Mouse (Mus musculus) embryo, embryonic 11 days (tissue): ENCODE results near the gene Zfp384.

Source experiments
- DNase-seq: peaks from one replicate; pipeline ENCODE4 v3.0.0-alpha.2; 2015

Zfp384 gene

DNA sequence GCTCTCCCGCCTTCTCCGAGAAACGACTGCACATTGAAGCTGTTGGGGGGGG is at the start of gene Zfp384:
Gene Zfp384, plus strand, starts transcription at position 17 of the 52 bp plus-strand sequence.
- no peak for DNase-seq

DNA sequence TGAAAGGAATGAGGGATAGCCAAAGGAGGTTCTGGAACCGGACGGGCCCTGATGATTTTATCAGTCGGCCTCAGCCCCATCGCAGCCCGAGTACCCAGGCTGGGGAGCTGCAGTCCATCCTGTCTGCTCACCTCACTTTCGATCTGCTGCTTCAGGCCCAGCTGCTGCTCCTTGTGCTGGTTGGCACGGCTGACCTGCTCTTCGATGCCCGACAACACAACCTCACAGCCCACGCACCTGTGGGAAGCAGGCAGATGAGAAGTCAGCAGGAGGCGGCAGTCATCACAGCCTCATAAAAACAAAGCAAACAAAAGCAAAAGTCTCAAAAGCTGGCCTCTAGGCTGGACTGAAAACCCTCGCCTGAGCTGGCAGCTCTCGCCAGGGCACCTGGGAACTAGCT is 49.0 kb upstream of the Zfp384 start:
- DNase-seq = no peak

DNA sequence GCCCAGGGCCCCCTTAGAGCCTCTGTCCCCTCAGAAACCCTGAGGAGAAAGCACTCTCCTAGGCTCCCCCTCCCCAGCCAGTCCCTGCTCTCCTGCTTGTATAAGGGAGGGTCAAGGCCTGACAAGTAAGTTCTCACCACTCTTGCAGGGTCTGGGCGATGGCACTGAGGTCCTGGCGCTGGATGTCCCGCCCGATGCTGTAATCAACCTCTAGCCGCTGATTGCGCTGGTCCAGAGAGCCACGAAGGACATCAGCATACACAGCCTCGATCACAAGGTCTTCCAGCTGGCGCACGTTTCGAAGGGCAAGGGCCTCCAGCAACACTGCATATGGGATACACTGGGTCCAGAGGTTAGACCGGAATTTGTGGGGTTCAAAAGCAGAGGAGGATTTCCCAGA is 47.9 kb upstream of the Zfp384 start:
- no peak for DNase-seq

DNA sequence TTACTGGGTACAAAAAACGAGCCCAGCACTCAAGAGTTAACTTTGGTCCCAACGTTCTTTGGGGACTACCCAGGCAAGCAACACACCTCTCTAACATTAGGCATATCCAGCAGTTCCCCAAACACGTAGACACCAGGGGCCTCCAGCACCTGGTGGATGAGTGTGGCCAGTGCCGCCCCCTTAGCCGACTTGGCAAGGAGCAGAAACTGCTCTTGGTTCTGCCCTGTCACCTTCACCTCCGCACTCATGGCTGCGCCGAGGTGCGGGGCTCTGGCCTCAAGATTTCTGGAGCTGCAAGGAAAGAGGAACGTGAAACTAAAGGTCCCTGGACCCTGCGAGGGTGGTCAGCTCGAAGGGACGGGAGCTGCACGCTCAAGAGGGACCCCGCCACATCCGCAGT is 44.3 kb upstream of the Zfp384 start:
- no peak for DNase-seq

DNA sequence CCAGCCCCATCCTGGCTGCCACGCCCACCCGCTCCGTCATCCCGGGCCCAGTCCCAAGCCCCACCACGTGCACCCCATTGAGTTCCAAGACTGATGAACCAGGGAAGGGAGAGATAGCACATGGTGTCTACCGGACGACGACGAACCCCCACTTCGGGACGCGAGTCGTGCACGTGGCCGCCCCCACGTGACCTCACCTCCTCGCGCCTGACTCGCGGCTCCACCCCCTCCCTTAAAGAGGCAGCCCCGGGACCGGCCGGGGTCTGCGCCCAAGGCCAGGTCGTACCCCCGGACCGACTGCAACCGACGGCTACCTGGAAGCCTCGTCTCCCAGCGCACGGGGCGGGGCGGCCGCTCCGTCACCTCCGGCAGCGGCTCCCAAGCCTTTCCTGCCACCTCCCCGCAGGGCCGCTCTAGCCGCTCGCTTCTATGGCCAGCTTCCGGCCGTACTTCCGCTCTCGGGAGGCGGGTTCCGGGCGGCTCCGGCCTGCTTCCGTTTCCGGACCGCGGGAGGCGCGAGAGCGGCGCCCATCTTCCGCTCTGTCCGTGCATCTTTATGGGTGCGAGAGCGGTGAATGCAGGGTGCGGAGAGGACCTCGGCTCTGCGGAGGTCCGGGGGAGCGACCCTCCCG is 43.7 kb upstream of the Zfp384 start, which contains the start of gene Cops7a:
Gene Cops7a, minus strand, starts transcription at position 451 of the 632 bp plus-strand sequence.
- DNase-seq = peak; percentile 98

DNA sequence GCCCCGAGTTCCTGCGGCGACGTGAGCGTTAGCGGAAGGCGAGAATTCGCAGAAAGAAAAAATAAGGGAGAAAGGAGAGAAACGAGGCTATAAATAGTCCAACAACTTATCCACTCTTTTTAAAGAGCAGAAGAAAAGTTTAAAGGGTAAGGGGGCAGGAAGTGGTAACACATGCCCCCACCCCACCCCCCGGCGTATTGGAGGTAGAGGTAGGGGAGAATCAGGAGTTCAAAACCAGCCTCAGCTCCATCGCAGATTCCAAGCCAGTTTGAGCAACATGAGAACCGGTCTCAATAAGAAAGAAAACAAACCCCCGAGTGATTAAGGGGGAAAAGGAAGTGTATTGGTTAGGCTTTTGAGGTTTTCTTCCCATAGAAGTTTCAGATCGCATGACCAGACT is 43.2 kb upstream of the Zfp384 start:
- peak; percentile 34 for DNase-seq

DNA sequence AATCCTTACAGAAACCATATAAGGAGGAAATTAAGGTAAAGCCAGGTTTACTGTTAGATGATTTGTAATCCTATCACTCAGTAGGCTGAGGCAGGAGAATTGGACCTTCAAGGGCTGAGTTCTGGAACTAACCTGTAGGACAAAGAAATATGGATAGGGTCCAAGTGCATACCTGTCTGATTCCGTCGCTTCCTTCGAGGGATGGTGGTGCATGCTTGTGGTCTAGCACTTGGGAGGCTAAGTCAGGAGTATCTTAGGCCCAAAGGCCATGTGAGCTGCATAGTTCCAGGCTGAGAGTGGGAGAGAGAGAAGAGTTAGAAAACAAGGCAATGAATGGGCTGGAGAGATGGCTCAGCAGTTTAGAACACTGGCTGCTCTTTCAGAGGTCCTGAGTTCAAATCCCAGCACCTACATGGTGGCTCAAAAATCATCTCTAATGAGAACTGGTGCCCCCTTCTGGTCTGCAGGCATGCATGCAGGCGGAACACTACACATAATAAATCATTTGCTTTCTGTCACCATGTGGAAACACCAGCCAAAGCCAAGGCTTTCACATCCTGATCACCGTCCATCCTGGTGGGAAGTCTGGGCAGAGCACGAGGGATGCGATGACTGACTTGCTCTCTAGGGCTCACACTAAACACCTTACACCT is 42.4 kb upstream of the Zfp384 start:
- no peak for DNase-seq

DNA sequence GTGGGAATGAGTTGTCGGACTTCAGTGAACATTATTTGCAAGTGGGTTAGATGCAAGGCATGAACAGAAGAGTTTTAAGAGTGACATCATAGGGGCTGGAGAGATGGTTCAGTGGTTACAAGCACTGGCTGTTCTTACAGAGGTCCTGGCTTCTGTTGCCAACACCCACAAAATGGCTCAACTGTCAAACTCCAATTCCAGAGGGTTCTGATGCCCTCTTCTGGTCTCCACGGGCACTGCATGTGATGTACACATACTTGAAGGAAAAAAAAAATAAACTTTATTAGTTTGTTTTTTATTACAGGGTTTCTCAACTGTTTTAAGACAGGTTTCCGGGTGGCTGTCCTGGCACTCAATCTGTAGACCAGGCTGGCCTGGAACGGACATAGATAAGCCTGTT is 41.2 kb upstream of the Zfp384 start:
- peak; percentile 63 for DNase-seq

DNA sequence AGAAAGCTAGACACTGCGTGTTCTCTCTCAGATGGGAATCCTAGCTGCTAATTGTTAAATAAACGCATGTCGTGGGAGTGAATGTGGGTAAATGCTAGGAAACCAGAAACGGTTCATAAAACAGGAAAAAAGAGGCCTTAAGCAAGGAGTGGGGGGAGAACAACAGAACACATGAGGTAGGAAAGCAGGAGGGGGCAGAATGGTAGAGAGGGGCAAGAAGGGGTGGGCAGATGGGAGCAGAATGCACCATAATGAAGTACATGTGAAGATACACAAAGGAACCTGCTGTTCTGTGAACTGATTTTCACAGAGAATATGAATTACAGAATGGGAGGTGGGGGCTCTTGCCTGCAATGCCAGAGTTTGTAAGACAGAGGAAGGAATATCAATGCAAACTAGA is 16.7 kb upstream of the Zfp384 start:
- no peak for DNase-seq

DNA sequence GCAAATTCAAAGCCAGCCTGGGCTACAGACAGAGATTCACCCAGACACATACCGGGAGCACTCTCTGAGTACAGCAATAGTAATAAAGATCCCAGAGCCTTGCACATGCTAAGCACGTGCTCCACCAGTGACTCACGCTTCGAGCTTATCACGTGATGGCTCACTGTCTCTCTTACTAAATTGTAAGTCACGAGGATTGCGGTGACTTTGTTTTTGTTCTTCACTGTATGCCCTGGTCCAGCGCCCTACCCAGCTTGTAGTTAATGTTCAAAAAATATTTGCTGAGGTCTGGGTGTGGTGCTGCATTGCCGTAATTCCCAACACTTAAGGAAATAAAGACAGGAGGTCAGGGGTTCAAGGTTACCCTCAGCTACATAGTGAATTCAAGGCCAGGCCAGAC is 15.6 kb upstream of the Zfp384 start:
- DNase-seq = no peak

DNA sequence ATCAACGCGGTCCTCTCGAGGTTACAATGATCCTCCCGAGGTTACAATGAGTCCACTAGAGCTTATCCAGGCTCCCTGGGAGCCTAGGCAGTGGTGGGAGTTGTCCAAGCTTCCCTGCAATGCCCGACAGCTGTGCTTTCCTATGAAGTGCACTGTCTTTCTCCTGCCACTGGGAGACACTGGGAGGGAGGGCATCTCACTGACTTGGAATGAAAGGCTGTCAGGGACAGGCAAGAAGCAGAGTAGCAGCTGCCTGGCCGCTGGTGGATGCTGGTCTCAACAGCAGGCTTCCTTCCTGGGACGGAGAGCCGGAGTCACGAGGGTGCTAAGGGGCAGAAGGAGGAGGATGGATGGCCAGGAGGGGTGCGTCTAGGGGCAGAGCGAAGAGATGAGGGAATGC is 15.1 kb upstream of the Zfp384 start:
- DNase-seq = peak; percentile 55

DNA sequence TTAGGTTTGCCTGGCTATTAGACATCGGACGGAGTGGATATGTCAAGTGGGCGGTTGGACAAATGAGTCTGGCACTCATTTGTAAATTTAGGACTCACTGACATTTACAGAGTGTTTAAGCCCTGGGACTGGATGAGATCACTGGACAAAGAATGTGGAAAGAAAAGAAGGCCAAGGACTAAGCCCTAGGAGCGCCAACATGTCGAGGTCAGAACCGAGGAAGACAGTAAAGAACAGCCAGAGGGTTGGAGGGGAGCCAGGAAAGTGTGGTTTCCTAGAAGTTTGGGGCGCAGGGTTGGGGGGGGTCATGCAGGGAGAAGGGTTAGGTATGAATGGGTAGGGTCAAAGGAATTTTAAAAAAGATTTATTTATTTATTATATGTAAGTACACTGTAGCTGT is 13.7 kb upstream of the Zfp384 start:
- DNase-seq = no peak

DNA sequence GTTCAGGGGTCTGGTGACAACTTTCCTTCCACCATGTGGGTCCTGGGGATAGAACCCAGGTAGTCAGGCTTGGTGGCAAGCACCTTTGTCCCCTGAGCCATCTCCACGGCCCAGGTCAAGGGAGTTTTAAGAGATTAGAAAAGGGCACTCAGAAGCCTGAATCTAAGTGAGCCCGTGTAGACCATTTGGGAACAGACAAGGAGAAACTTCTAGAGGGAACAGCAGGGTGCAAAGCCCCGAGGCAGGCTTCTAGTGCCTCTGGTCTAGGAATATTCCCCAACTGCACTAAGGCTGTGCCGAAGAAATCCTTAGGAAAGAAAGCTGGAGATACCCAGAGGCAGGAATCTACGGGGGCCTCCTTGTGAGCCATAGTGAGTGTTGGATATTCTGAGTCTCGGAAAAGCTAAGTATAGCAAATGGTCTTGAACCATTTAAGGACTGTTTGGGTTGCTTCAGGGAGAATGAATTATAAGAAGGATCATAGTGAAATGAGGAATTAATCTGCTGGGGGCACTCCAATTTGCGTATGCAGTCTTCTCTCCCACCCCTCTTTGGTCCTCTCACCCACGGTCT is 13.0 kb upstream of the Zfp384 start:
- DNase-seq = no peak

DNA sequence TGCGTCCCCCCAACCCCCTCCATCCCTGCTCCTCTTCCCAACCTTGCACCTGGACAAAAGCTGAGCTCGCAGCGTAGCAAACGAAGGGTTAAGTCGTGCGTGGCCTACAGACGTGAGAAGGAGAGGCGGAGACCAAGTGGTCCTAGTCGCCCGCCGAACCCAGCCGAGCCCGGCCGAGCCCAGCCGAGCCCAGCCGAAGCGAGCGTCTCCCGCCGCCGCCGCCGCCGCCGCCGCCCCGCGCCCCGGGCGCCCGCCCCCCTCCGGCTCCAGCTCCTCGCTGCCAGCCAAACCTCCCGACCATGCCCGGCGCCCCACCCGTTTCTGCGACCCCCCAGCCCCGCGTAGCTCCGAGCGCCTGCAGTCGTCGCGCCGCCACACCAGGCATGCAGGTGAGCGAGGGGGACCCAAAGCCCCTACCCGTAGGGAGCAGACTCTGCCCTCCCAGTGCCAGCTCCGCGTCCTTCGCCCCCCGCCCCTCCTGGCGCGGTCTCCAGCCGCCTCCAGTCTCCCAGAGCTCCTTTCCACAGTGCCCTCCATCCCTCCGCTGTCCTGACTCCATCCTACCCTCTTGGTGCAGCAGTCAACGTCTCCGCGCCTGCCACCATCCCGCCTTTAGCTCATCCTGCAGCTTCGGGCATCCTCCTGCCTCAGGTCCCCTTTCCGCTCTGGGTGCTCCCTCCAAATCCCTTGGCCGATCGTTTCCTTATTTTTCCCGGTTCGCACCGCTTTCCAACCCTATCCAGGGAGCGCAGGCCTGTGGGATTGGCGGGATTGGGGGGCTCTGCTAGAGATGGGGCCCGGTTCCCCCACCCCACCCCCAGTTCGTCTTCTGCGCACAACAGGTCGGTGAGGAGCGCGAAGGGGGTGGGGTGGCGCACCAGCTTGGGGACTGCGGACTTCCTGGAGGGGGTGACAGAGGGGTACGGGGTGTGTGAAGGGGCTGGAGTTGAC is 12.1 kb upstream of the Zfp384 start, which contains the start of gene Pianp:
Gene Pianp, plus strand, starts transcription at position 144 of the 951 bp plus-strand sequence.
- peak; percentile 80 for DNase-seq

DNA sequence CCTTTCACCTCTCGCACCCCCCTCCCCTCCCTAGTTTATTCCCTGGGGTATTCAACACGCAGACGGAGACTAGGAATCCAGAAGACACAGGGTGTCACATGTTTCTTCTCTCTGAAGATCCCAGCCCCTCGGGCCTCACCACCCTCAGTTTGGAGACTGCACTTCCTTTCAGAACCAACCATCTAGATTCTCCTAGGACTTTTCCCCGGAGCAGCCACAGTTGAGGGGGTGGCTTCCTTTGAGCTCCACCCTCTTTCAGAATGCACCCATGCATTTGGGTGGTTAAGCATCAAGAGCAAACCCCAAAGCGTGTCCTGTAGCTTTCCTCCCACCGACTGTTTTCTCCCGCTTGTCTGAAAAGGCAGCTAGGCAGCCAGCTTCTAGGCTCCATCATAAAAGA is 10.9 kb upstream of the Zfp384 start:
- no peak for DNase-seq

DNA sequence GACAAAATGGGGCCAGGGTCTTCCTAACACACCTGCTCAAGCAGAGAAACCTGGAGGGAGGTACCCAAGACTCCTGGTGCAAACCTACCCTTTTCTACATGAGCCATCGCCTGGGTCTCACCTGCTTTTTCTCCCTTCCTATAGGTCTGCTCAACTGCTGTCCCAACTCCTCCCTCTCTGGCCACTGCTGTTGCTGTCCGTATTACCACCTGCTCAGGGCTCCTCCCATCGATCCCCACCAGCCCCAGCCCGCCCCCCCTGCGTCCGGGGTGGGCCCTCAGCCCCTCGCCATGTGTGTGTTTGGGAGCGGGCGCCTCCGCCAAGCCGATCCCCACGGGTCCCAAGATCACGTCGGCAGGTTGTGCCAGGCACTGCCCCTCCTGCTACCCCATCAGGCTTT is 9.9 kb upstream of the Zfp384 start:
- no peak for DNase-seq

DNA sequence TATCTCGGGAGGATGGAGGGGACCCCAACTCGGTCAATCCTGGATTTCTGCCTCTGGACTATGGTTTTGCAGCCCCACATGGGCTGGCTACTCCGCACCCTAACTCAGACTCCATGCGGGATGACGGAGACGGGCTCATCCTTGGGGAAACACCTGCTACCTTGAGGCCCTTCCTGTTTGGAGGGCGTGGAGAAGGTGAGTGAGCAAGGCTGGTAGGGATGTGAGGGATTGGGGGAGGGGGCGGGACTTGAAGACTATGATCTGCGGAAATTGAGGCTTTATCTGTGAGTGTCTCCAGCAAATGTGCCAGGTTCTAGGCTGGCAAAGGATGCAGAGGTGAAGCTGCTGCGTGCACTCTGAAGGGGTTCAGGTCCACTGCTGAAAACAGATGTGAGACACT is 9.4 kb upstream of the Zfp384 start:
- no peak for DNase-seq

DNA sequence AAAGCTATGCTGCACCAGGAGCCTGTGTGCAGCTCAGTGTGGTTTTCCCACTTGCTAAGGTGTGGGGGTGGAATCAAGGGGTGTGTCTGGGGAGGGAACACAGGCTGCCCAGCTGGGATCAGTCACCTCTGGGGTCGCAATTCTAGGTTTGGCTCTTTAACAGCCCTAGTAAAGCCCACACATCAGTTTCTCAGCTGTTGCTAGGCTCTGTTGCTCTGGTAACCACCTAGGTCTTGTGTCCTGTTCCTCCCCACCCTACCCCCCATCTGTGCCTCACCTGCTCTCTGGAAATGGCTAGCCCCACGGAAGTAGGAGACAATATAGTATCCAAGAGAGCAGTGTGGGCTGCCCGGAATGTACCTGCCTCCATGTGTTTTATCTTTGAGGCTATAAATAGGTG is 5.2 kb upstream of the Zfp384 start:
- DNase-seq = no peak

DNA sequence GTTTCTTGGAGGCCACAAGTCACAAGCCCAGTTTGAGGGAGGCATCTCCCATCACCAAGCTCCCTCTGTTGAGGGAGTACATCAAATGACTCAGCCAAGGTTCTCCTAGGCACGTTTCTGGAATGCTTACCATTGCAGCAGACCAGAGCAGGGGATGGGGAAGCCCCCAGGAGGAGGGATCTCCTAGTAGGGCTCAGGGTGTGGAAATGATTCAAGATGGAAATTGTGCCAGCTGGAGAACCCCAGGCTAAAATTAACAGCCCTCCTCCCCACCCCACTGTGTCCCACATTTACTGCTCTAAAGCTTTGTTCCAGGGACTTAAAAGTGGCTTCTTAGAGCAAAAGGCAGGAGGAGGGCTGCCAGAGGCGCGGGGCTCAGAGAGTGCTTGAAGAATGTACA is 3.9 kb upstream of the Zfp384 start:
- DNase-seq = no peak

DNA sequence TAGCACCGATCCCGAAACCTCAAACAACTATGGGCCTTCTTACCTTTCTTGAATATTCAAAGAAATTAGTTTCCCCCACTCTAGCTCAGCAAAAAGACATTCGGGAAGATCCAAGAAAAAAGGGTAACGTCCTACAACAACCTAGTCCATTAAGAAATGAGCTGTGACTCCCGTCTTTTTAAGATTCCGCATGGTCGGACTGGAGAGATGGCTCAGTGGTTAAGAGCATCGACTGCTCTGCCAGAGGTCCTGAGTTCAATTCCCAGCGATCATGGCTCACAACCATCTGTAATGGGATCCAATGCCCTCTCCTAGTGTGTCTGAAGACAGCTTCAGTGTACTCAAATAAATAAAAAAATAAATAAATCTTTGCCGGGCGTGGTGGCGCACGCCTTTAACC is 885 bp upstream of the Zfp384 start:
- no peak for DNase-seq

DNA sequence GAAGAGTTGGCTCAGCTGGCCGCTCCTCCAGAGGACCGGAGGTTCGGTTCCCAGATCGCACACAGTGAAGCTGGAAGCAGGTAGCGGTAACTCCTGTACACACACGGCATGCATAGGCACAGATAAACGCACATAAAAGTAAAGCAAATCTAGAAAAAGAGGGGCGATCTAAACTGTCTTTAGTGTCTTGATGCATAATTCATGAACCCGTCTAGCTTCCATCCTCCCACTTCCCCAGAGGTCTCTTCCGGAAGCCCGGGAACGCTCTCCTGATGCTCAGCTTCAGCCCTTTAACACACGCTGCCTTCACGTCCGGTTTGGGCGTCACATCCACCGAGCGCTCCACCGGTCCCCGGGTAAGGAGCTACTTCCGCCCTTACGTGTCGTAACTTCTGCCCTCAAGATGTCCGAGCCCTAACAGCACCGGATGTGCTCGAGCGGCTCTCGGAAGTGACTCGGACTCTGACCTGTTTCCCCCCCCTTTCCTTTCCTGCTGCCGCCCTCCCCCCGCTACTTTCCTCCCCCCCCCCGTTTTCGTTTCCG is 288 bp upstream of the Zfp384 start:
- DNase-seq = peak; percentile 99

DNA sequence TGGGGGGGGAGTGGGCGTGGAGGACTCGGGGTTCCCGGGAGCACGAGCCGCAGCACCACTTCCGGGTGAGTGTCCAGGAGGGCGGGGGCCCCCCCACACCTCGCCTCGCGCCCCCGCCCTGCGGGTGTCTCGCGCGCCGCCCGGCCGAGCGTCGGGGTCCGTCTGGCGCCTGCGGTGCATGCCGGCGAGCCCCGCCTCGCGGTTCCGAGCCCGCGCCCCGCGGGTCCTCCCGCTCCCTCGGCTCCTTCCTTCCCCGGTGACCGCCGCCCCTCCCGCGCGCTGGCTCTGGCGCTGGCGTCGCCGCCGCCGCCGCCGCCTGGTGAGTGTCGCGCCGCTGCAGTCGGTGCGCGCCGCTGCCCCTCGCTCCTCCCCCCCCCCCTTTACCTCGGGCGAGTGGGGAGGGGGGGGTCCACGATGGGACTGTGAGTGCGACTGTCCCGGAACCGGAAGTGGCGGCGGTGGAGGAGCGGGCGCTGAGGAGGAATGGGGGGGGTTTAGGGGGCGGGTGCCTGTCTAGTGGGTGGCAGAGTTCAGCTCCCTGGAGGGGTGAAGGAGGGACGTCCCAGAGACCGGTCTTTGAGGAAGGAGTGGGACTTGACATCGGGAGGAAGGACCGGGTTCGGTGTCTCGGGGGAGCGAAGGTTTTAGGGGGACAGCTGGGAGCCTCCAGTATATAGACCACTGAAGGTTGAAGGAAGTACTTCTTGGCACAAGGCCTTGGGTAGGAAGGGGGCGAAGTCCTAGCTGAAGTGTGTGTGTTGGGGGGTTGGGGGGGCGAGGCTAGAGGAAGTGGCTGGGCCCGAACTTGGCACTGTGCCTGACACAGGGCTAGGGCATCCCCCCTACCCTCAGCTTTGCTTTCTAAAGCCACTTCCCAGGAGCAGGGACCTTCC is 482 bp downstream of the Zfp384 start:
- peak; percentile 93 for DNase-seq

DNA sequence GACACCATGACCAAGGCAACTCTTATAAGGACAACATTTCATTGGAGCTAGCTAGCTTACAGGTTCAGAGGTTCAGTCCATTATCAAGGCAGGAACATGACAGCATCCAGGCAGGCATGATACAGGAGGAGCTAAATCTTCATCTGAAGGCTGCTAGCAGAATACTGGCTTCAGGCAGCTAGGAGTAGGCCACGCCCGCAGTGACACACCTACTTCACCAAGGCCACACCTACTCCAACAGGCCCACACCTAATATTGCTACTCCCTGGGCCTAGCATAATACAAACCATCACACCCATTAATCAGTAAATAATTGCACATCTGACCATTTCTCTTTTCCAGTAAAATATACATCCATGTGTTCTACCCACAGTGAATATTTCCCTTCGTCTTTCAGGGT is 8.7 kb downstream of the Zfp384 start:
- no peak for DNase-seq
